Mouse (Mus musculus): ENCODE measurements around the gene Dmgdh. TPM values are rescaled to one million over a fixed set of nuclear protein-coding genes. Genes with fewer than 3 reads are reported as not detected.

Dmgdh gene
- polyA plus RNA-seq, 1 experiment from 2014 or later: not detected

DNA sequence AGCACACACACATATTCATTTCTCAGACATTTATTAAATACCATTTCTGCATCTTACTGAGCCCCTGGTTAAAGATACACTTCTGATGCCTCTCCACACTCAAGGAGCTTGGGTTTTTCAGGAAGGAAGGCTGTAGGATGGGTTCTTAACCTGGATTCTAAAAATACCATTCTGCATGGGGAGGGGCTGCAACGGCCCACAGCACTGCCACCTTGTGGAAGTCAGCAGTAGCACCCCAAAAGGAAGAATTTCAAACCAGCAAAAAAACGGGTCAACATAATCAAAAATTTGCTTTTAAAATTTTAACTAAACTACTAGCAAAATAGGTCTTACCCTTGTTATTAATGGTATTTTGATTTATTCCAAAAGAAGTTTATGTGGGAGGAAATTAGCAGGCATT, 50.0 kb downstream of the Dmgdh start:
- Histone ChIP-seq H3K27ac (ENCODE audit: low read depth) (no peak overlapping the region), H3K4me1 (ENCODE audit: insufficient read depth) (no peaks in the 10 kb centered on the region), H3K9ac (no peak overlapping the region), H3K36me3 (ENCODE audit: insufficient read depth) (no peaks in the 10 kb centered on the region), H3K4me2 (no peak overlapping the region), H3K27me3 (ENCODE audit: insufficient read depth, low read length) (0 out of 2 replicates have a peak, but pooled peaks cover 3% of the 10 kb centered on the region), H3K9me3 (ENCODE audit: low read depth, low read length) (no peaks in the 10 kb centered on the region), H3K4me3 (ENCODE audit: low read depth, low read length) (no peak overlapping the region)
- peak; percentile 62 for TF ChIP-seq CTCF (IDR thresholded peaks at IDR 0.05; ENCODE audit: low read depth)
- no peak for ATAC-seq (ENCODE audit: insufficient read depth)
- 17% methylated on average over 2 of the region's 2 CpGs for WGBS
- peak; percentile 43 for DNase-seq

- no peaks in the 10 kb centered on the region for H3K36me3 ChIP-seq (ENCODE audit: insufficient read depth)
- no peaks in the 10 kb centered on the region for H3K27me3 ChIP-seq (ENCODE audit: insufficient read depth, low read length)
- no peaks in the 10 kb centered on the region for H3K9me3 ChIP-seq (ENCODE audit: low read depth, low read length)
- no peak overlapping the region for H3K4me3 ChIP-seq (ENCODE audit: low read depth, low read length)
- no peak overlapping the region for H3K9ac ChIP-seq
- no peaks in the 10 kb centered on the region for H3K4me1 ChIP-seq (ENCODE audit: insufficient read depth)
- TF ChIP-seq CTCF (IDR thresholded peaks at IDR 0.05; ENCODE audit: low read depth): no peak
- ATAC-seq (ENCODE audit: insufficient read depth): no peak
- DNase-seq: no peak
- no peak overlapping the region for H3K4me2 ChIP-seq
- 82% methylated on average over 5 of the region's 5 CpGs for WGBS
- H3K27ac ChIP-seq (ENCODE audit: low read depth): no peak overlapping the region
Observed at GRCm38 (mm10) chr13:93735131-93735636, 61.0 kb downstream of the Dmgdh start.

DNA sequence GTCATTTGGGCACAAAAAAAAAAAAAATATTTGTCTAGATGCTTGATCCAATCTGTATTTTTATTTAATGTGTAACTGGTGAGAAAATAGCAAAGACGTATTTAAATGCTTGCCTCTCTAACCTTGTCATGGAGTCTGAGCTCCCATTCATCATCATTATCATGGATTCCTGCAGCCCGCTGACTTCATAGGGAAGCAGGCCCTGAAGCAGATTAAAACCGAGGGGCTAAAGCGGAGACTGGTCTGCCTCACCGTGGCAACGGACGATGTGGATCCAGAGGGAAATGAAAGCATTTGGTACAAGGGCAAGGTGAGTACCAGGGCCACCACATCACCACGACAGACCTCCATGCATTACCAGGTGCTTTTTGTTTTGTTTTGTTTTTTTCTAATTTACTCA, 69.9 kb downstream of the Dmgdh start:
- Histone ChIP-seq H3K27me3 (ENCODE audit: insufficient read depth, low read length) (no peaks in the 10 kb centered on the region), H3K4me3 (ENCODE audit: low read depth, low read length) (no peak overlapping the region), H3K4me2 (no peak overlapping the region), H3K27ac (ENCODE audit: low read depth) (no peak overlapping the region), H3K9me3 (ENCODE audit: low read depth, low read length) (no peaks in the 10 kb centered on the region), H3K4me1 (ENCODE audit: insufficient read depth) (no peaks in the 10 kb centered on the region), H3K9ac (no peak overlapping the region), H3K36me3 (ENCODE audit: insufficient read depth) (no peaks in the 10 kb centered on the region)
- TF ChIP-seq CTCF (IDR thresholded peaks at IDR 0.05; ENCODE audit: low read depth): no peak
- DNase-seq: no peak
- WGBS: 43% methylated on average over 8 of the region's 8 CpGs
- no peak for ATAC-seq (ENCODE audit: insufficient read depth)

- Histone ChIP-seq H3K27me3 (ENCODE audit: insufficient read depth, low read length) (no peaks in the 10 kb centered on the region), H3K4me3 (ENCODE audit: low read depth, low read length) (no peak overlapping the region), H3K9ac (no peak overlapping the region), H3K27ac (ENCODE audit: low read depth) (no peak overlapping the region), H3K4me2 (no peak overlapping the region), H3K4me1 (ENCODE audit: insufficient read depth) (no peaks in the 10 kb centered on the region), H3K9me3 (ENCODE audit: low read depth, low read length) (no peaks in the 10 kb centered on the region), H3K36me3 (ENCODE audit: insufficient read depth) (no peaks in the 10 kb centered on the region)
- DNase-seq (no peak), ATAC-seq (ENCODE audit: insufficient read depth) (no peak)
- 54% methylated on average over 14 of the region's 14 CpGs for WGBS
- no peak for TF ChIP-seq CTCF (IDR thresholded peaks at IDR 0.05; ENCODE audit: low read depth)
Observed at GRCm38 (mm10) chr13:93752597-93753400, 78.6 kb downstream of the Dmgdh start.

DNA sequence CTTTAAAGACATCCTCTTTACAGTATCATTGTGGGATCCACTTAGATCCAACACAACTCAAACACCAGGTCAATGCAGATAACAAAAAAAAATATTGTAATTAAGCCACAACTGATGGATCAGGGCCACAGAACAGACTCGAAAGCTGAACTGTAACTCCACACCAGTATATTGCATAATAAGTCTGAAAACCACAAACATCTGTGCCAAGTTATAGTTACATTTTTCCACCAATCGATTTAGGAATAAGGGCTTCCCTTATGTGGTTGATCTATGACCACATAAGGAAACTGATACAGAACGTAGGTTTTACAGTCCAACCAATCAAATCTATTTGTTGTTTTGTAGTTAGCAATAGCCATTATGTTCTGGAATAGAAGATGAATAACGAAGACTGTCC, 80.9 kb downstream of the Dmgdh start:
- no peak for ATAC-seq (ENCODE audit: insufficient read depth)
- H3K36me3 ChIP-seq (ENCODE audit: insufficient read depth): no peaks in the 10 kb centered on the region
- no peak for TF ChIP-seq CTCF (IDR thresholded peaks at IDR 0.05; ENCODE audit: low read depth)
- H3K4me3 ChIP-seq (ENCODE audit: low read depth, low read length): no peak overlapping the region
- H3K4me1 ChIP-seq (ENCODE audit: insufficient read depth): no peaks in the 10 kb centered on the region
- no peak overlapping the region for H3K4me2 ChIP-seq
- H3K27me3 ChIP-seq (ENCODE audit: insufficient read depth, low read length): no peaks in the 10 kb centered on the region
- WGBS: 74% methylated on average over 4 of the region's 4 CpGs
- no peak overlapping the region for H3K27ac ChIP-seq (ENCODE audit: low read depth)
- H3K9ac ChIP-seq: no peak overlapping the region
- DNase-seq: no peak
- no peaks in the 10 kb centered on the region for H3K9me3 ChIP-seq (ENCODE audit: low read depth, low read length)

DNA sequence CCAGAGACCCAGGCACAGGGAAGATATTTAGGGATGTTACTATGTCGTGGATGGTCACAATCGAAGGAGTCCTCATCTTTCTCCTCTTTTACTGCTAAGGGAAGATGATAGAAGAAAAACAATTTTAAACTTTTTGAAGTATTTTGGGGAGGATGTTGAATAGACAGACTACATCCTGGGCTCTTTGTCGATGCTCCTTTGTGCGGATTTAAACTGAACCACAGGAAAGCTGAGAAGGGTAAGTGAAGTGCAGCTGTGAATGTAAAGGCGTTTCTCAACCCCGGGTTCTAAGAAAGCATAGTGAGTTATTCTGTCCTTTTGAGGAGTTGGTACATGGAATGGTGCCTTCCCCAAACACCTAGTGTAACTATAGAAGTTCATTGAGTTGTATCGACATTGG, 82.4 kb downstream of the Dmgdh start:
- H3K9me3 ChIP-seq (ENCODE audit: low read depth, low read length): no peaks in the 10 kb centered on the region
- H3K27me3 ChIP-seq (ENCODE audit: insufficient read depth, low read length): no peaks in the 10 kb centered on the region
- TF ChIP-seq CTCF (IDR thresholded peaks at IDR 0.05; ENCODE audit: low read depth): no peak
- H3K4me2 ChIP-seq: no peak overlapping the region
- DNase-seq: no peak
- ATAC-seq (ENCODE audit: insufficient read depth): no peak
- H3K4me3 ChIP-seq (ENCODE audit: low read depth, low read length): no peak overlapping the region
- no peak overlapping the region for H3K27ac ChIP-seq (ENCODE audit: low read depth)
- H3K36me3 ChIP-seq (ENCODE audit: insufficient read depth): no peaks in the 10 kb centered on the region
- no peaks in the 10 kb centered on the region for H3K4me1 ChIP-seq (ENCODE audit: insufficient read depth)
- 92% methylated on average over 7 of the region's 7 CpGs for WGBS
- no peak overlapping the region for H3K9ac ChIP-seq

- 74% methylated on average over 6 of the region's 6 CpGs for WGBS
- no peaks in the 10 kb centered on the region for H3K4me1 ChIP-seq (ENCODE audit: insufficient read depth)
- no peak for TF ChIP-seq CTCF (IDR thresholded peaks at IDR 0.05; ENCODE audit: low read depth)
- no peaks in the 10 kb centered on the region for H3K27me3 ChIP-seq (ENCODE audit: insufficient read depth, low read length)
- no peak for ATAC-seq (ENCODE audit: insufficient read depth)
- no peak overlapping the region for H3K4me3 ChIP-seq (ENCODE audit: low read depth, low read length)
- no peaks in the 10 kb centered on the region for H3K9me3 ChIP-seq (ENCODE audit: low read depth, low read length)
- no peak overlapping the region for H3K9ac ChIP-seq
- no peak for DNase-seq
- no peak overlapping the region for H3K4me2 ChIP-seq
- no peaks in the 10 kb centered on the region for H3K36me3 ChIP-seq (ENCODE audit: insufficient read depth)
- no peak overlapping the region for H3K27ac ChIP-seq (ENCODE audit: low read depth)
Observed at GRCm38 (mm10) chr13:93757514-93757913, 83.3 kb downstream of the Dmgdh start.
